Mouse (Mus musculus): ENCODE results near the gene Kdelc1.

- no peak for TF ChIP-seq CTCF (IDR thresholded peaks at IDR 0.05; ENCODE audit: control insufficient read depth, insufficient read depth, insufficient replicate concordance, low read depth, low read length)
- TF ChIP-seq POLR2A (IDR thresholded peaks at IDR 0.05; ENCODE audit: control insufficient read depth, low read depth, low read length): no peak
These were observed 7.0 kb upstream of the Kdelc1 start for GRCm38 (mm10) chr1:44125590-44125989.

Measured in testis, adult 2 months (tissue).